Mouse (Mus musculus): ENCODE results near the gene Psen1. TPM values are rescaled to one million over a fixed set of nuclear protein-coding genes. Genes with fewer than 3 reads are reported as not detected.

Psen1 gene
- polyA plus RNA-seq, 1 experiment from 2014 or later, result 61.3 TPM

GRCm38 (mm10) chr12:83688316-83689086, 549 bp downstream of the Psen1 start:
- Histone ChIP-seq H3K9ac (peak overlapping the region; percentile 83), H3K4me2 (peak overlapping the region; percentile 88), H3K4me3 (ENCODE audit: low read depth, low read length) (peak overlapping the region; percentile 88), H3K9me3 (ENCODE audit: low read depth, low read length) (no peaks in the 10 kb centered on the region), H3K27ac (ENCODE audit: low read depth) (peak overlapping the region; percentile 90), H3K36me3 (ENCODE audit: insufficient read depth) (peaks cover 11% of the 10 kb centered on the region), H3K4me1 (ENCODE audit: insufficient read depth) (0 out of 2 replicates have a peak, but pooled peaks cover 4% of the 10 kb centered on the region), H3K27me3 (ENCODE audit: insufficient read depth, low read length) (no peaks in the 10 kb centered on the region)
- no peak for TF ChIP-seq CTCF (IDR thresholded peaks at IDR 0.05; ENCODE audit: low read depth)
- ATAC-seq (ENCODE audit: insufficient read depth) (peak; percentile 84), DNase-seq (peak; percentile 62)
- WGBS, result under 1% methylated on average over 49 of the region's 49 CpGs

GRCm38 (mm10) chr12:83689087-83689432, 1.1 kb downstream of the Psen1 start:
- no peak for TF ChIP-seq CTCF (IDR thresholded peaks at IDR 0.05; ENCODE audit: low read depth)
- WGBS, result 16% methylated on average over 6 of the region's 6 CpGs
- Histone ChIP-seq H3K9ac (peak overlapping the region; percentile 83), H3K9me3 (ENCODE audit: low read depth, low read length) (no peaks in the 10 kb centered on the region), H3K27ac (ENCODE audit: low read depth) (no peak overlapping the region), H3K27me3 (ENCODE audit: insufficient read depth, low read length) (no peaks in the 10 kb centered on the region), H3K4me1 (ENCODE audit: insufficient read depth) (0 out of 2 replicates have a peak, but pooled peaks cover 4% of the 10 kb centered on the region), H3K36me3 (ENCODE audit: insufficient read depth) (peaks cover 7% of the 10 kb centered on the region; the same call in 1 of the 2 replicates), H3K4me3 (ENCODE audit: low read depth, low read length) (peak overlapping the region; percentile 88), H3K4me2 (peak overlapping the region; percentile 88)
- DNase-seq, result no peak
- no peak for ATAC-seq (ENCODE audit: insufficient read depth)

DNA sequence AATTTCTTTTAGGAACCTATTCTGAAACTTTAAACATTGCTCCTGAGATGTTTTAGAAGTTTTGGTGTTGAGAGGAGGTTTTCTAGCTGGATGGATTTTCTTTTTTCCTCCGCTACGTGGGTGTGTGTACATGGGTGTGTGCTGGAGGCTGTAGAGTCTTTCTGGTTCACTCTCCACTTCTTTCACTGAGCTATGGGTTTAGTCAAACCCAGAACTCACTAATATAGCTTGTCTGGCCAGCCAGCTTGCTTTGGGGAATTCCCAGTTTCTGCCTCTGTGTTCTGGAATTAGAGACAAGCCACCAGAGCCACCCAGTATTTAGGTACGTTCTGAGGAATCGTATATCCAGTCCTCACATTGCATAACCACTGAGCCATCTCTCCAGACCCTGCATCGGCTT, 6.1 kb downstream of the Psen1 start:
- DNase-seq, result no peak
- 90% methylated on average over 5 of the region's 5 CpGs for WGBS
- H3K9ac ChIP-seq, result no peak overlapping the region
- no peak for TF ChIP-seq CTCF (IDR thresholded peaks at IDR 0.05; ENCODE audit: low read depth)
- no peak for ATAC-seq (ENCODE audit: insufficient read depth)
- 0 out of 2 replicates have a peak, but pooled peaks cover 2% of the 10 kb centered on the region for H3K4me1 ChIP-seq (ENCODE audit: insufficient read depth)
- H3K27ac ChIP-seq (ENCODE audit: low read depth), result no peak overlapping the region
- no peak overlapping the region for H3K4me2 ChIP-seq
- no peaks in the 10 kb centered on the region for H3K27me3 ChIP-seq (ENCODE audit: insufficient read depth, low read length)
- H3K4me3 ChIP-seq (ENCODE audit: low read depth, low read length), result no peak overlapping the region
- peaks cover 7% of the 10 kb centered on the region; the same call in 1 of the 2 replicates for H3K36me3 ChIP-seq (ENCODE audit: insufficient read depth)
- H3K9me3 ChIP-seq (ENCODE audit: low read depth, low read length), result no peaks in the 10 kb centered on the region

DNA sequence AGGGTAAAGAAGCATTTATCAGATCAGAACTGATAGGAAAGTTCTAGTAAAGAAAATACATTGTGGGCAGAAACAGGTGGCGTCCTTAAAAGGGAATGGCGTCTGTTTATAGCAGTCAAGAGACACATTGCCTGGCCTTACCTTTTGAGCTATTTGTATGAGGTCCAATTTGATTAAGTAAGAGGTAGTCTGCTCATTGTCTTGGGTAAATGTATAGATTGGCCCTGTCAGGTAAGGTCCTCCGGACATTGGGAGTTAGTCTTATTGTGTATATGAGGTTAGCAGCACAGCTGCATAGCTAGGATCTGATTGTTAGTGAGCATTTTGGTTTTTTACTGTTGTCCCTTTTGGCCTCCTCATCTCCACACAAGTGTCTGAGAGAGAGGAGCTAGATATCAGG, 6.7 kb downstream of the Psen1 start:
- DNase-seq, result no peak
- H3K27ac ChIP-seq (ENCODE audit: low read depth), result no peak overlapping the region
- H3K27me3 ChIP-seq (ENCODE audit: insufficient read depth, low read length), result no peaks in the 10 kb centered on the region
- no peaks in the 10 kb centered on the region for H3K9me3 ChIP-seq (ENCODE audit: low read depth, low read length)
- ATAC-seq (ENCODE audit: insufficient read depth), result no peak
- H3K4me1 ChIP-seq (ENCODE audit: insufficient read depth), result no peaks in the 10 kb centered on the region
- H3K4me3 ChIP-seq (ENCODE audit: low read depth, low read length), result no peak overlapping the region
- H3K9ac ChIP-seq, result no peak overlapping the region
- 89% methylated on average over 3 of the region's 3 CpGs for WGBS
- no peak for TF ChIP-seq CTCF (IDR thresholded peaks at IDR 0.05; ENCODE audit: low read depth)
- H3K4me2 ChIP-seq, result no peak overlapping the region
- H3K36me3 ChIP-seq (ENCODE audit: insufficient read depth), result peaks cover 12% of the 10 kb centered on the region

- Histone ChIP-seq H3K9ac (no peak overlapping the region), H3K4me1 (ENCODE audit: insufficient read depth) (no peaks in the 10 kb centered on the region), H3K27me3 (ENCODE audit: insufficient read depth, low read length) (no peaks in the 10 kb centered on the region), H3K9me3 (ENCODE audit: low read depth, low read length) (no peaks in the 10 kb centered on the region), H3K36me3 (ENCODE audit: insufficient read depth) (peaks cover 25% of the 10 kb centered on the region), H3K4me3 (ENCODE audit: low read depth, low read length) (no peak overlapping the region), H3K27ac (ENCODE audit: low read depth) (no peak overlapping the region), H3K4me2 (no peak overlapping the region)
- no peak for TF ChIP-seq CTCF (IDR thresholded peaks at IDR 0.05; ENCODE audit: low read depth)
- ATAC-seq (ENCODE audit: insufficient read depth) (no peak), DNase-seq (no peak)
- 86% methylated on average over 4 of the region's 4 CpGs for WGBS
Observed at GRCm38 (mm10) chr12:83698637-83699036, 10.7 kb downstream of the Psen1 start.

DNA sequence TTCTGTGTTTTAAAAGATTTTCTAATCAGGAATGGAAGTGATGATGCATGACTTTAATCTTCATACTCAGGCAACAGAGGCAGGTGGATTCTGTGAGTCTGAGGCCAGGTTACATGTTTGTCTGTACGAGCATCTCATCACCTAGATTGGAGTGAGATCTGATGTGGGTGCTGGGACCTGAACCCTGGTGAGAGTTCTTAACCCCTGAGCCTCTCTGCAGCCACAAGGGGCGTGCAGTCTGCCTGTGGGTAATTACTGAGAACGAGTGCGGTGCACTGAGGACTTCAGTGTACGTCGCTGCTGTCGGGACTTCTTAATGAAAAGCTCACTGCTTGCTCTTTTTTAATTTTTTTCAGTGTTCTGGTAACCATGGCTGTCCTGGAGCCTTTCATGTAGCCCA, 13.7 kb downstream of the Psen1 start:
- no peak overlapping the region for H3K9ac ChIP-seq

DNA sequence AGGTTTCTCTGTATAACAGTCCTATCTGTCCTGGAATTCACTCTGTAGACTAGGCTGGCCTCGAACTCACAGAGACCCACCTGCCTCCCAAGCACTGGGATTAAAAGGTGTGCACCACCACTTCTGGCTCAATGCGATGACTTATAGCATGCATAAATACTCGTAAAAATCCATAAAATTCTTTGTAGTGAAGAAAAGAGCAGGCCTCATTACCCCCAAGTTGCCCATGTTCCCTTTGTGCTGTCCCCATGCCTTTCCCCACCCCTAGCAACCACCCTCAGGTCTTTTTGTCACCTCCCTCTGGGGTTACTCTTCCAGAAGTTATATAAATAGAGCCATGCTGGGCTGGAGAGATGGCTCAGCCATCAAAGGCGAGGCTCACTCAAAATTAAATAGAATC, 14.8 kb downstream of the Psen1 start:
- H3K27me3 ChIP-seq (ENCODE audit: insufficient read depth, low read length), result no peaks in the 10 kb centered on the region
- H3K4me2 ChIP-seq, result no peak overlapping the region
- WGBS, result 87% methylated on average over 4 of the region's 4 CpGs
- no peak overlapping the region for H3K9ac ChIP-seq
- DNase-seq, result no peak
- no peaks in the 10 kb centered on the region for H3K9me3 ChIP-seq (ENCODE audit: low read depth, low read length)
- H3K4me3 ChIP-seq (ENCODE audit: low read depth, low read length), result no peak overlapping the region
- TF ChIP-seq CTCF (IDR thresholded peaks at IDR 0.05; ENCODE audit: low read depth), result no peak
- H3K36me3 ChIP-seq (ENCODE audit: insufficient read depth), result peaks cover 43% of the 10 kb centered on the region
- H3K27ac ChIP-seq (ENCODE audit: low read depth), result no peak overlapping the region
- H3K4me1 ChIP-seq (ENCODE audit: insufficient read depth), result no peaks in the 10 kb centered on the region
- ATAC-seq (ENCODE audit: insufficient read depth), result no peak

More for the DNA sequence above, 13.7 kb downstream of the Psen1 start:
- Histone ChIP-seq H3K27ac (ENCODE audit: low read depth) (no peak overlapping the region), H3K27me3 (ENCODE audit: insufficient read depth, low read length) (no peaks in the 10 kb centered on the region), H3K4me2 (no peak overlapping the region), H3K9me3 (ENCODE audit: low read depth, low read length) (no peaks in the 10 kb centered on the region), H3K4me3 (ENCODE audit: low read depth, low read length) (no peak overlapping the region), H3K36me3 (ENCODE audit: insufficient read depth) (peaks cover 38% of the 10 kb centered on the region), H3K4me1 (ENCODE audit: insufficient read depth) (no peaks in the 10 kb centered on the region)
- TF ChIP-seq CTCF (IDR thresholded peaks at IDR 0.05; ENCODE audit: low read depth), result no peak
- DNase-seq, result no peak
- ATAC-seq (ENCODE audit: insufficient read depth), result no peak
- 85% methylated on average over 7 of the region's 7 CpGs for WGBS

All from lung, embryonic 14.5 days (tissue).